Mouse (Mus musculus) liver, embryonic 12.5 days (tissue): Measurements from ENCODE around the gene Cstb. TPM values are rescaled to one million over a fixed set of nuclear protein-coding genes. Genes with fewer than 3 reads are reported as not detected.
"Not testable (repeated sequence)": the region's sequence is repeated elsewhere in the genome, so short reads cannot be mapped to it uniquely, and the experiment has no call there.

Experiments used
- ATAC-seq: fragments of 200-750 bp; cut with Nextera tagmentation; 2 replicates; pipeline ENCODE4 v1.8.0; 2017; ENCODE audit warnings: moderate number of reproducible peaks, mild to moderate bottlenecking, moderate library complexity
- H3K27ac ChIP-seq: fragments of 300-500 bp; sonication (generic); 2 replicates; pipeline ENCODE4 v1.5.1; 2016; ENCODE audit warnings: mild to moderate bottlenecking
- H3K27me3 ChIP-seq: fragments of 300-500 bp; sonication (generic); replicated peaks from 2 replicates; pipeline ENCODE4 v1.6.1; 2016; ENCODE audit warnings: mild to moderate bottlenecking, moderate library complexity
- H3K36me3 ChIP-seq: fragments of 300-500 bp; sonication (generic); 2 replicates; pipeline ENCODE4 v1.6.1; 2016; ENCODE audit warnings: mild to moderate bottlenecking, moderate library complexity
- H3K4me1 ChIP-seq: fragments of 300-500 bp; sonication (generic); 2 replicates; pipeline ENCODE4 v1.6.1; 2016
- H3K4me2 ChIP-seq: fragments of 300-500 bp; sonication (generic); 2 replicates; pipeline ENCODE4 v1.6.1; 2016; ENCODE audit warnings: mild to moderate bottlenecking, moderate library complexity
- H3K4me3 ChIP-seq: fragments of 300-500 bp; sonication (generic); 2 replicates; pipeline ENCODE4 v1.5.1; 2016; ENCODE audit warnings: mild to moderate bottlenecking, moderate library complexity
- H3K9ac ChIP-seq: fragments of 300-500 bp; sonication (generic); 2 replicates; pipeline ENCODE4 v1.6.1; 2016; ENCODE audit warnings: mild to moderate bottlenecking, moderate library complexity
- H3K9me3 ChIP-seq: fragments of 300-500 bp; sonication (generic); replicated peaks from 2 replicates; pipeline ENCODE4 v1.6.1; 2016; ENCODE audit warnings: mild to moderate bottlenecking, moderate library complexity
- WGBS: fragments of 180-500 bp; shearing (Covaris S2); methylation state at CpG from one replicate; pipeline ENCODE4 v1.1.7; 2016; ENCODE audit not compliant: insufficient replicate concordance; 5-methylcytosine and 5-hydroxymethylcytosine counted together
- polyA plus RNA-seq: library from polyadenylated mRNA; unstranded; fragments of >200 nt; fragmentation: Nextera tagmentation; extraction: Ambion mirVana; gene quantifications from 2 replicates; pipeline ENCODE4 v1.2.1, GENCODE M21; 2016

Gene Cstb
- polyA plus RNA-seq, 1 experiment from 2014 or later, result 104 TPM

DNA sequence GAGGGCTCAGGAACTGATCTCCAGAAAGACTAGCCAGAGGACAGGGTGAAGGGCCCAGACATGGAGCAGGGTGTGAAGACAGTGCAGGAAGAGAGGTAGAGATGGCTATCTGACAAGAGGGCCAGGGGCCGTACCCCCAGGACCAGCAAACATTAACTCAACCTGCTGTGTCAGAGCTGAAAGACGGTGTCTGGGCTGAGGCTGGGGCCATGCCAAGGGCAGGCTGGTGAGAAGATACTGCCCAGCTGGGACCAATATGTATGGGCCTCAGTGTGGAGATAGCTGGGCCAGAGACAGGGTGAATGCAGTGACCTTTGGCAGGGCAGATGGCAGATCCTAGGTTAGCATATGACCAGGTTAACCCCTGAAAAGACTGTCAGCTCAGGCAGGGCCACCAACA, 24.3 kb upstream of the Cstb start:
- Histone ChIP-seq H3K27me3 (0 out of 2 replicates have a peak, but pooled peaks cover 6% of the 10 kb centered on the region), H3K27ac (no peak overlapping the region), H3K36me3 (peaks cover 69% of the 10 kb centered on the region), H3K4me3 (no peak overlapping the region), H3K4me1 (peaks cover 41% of the 10 kb centered on the region), H3K4me2 (no peak overlapping the region), H3K9ac (no peak overlapping the region), H3K9me3 (no peaks in the 10 kb centered on the region)
- no peak for ATAC-seq
- WGBS, result 62% methylated on average over 2 of the region's 2 CpGs

DNA sequence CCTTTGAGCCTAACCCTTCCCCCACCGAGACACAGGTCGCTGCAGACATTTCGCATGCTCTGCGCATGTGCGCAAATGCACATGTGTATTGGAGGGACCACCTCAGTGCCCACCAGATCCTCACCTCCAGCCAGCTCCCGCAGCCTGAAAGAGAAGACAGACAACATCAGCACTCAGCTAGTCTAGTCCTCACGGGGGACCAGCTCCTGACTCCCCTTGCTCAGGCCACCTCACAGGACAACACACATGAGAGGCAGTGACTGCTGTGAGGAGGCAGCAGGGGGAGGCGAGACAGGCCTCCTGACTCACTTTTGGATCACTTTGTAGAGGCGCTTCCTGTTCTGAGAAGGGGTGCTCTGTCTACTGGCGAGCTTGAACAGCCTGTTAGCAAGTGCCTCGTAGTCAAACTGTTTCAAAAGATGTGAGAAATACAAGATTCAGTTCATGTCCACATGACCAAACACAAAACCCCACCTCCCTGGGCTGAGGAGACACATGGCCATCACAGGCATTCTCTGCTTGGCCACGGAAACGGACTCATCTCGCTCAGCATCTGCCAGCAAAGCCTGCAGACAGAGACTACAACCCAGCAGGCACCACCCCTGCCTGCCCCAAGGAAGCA, 23.1 kb upstream of the Cstb start:
- no peaks in the 10 kb centered on the region for H3K9me3 ChIP-seq
- no peak overlapping the region for H3K4me2 ChIP-seq
- H3K27ac ChIP-seq, result no peak overlapping the region
- H3K9ac ChIP-seq, result no peak overlapping the region
- peaks cover 81% of the 10 kb centered on the region for H3K36me3 ChIP-seq
- H3K4me3 ChIP-seq, result no peak overlapping the region
- 87% methylated on average over 14 of the region's 14 CpGs for WGBS
- H3K27me3 ChIP-seq, result no peaks in the 10 kb centered on the region
- peaks cover 48% of the 10 kb centered on the region for H3K4me1 ChIP-seq
- ATAC-seq, result no peak

DNA sequence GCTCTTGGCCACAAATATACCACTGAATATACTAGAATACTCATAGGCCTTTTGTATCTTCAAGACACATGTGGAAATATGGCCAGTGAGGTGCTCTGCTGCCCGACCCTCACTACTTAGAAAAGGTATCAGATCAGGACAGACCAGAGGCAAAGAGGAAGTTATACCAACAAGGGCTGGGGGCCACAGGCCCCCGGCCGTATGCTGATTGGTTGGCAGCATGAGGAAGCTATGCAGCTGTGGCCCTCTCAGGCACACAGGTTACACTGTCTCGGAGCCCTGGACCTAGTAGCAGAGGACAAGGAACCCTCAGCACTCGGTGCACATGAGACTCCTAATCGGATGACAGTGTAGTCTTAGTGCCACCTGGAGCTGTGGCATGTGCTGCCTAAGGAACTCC, 19.3 kb upstream of the Cstb start:
- 0 out of 2 replicates have a peak, but pooled peaks have one; percentile 13 for ATAC-seq
- Histone ChIP-seq H3K9ac (no peak overlapping the region), H3K27ac (no peak overlapping the region), H3K9me3 (no peaks in the 10 kb centered on the region), H3K4me1 (peaks cover 40% of the 10 kb centered on the region), H3K27me3 (no peaks in the 10 kb centered on the region), H3K4me3 (no peak overlapping the region), H3K4me2 (no peak overlapping the region), H3K36me3 (peaks cover 98% of the 10 kb centered on the region)
- 46% methylated on average over 6 of the region's 6 CpGs for WGBS

DNA sequence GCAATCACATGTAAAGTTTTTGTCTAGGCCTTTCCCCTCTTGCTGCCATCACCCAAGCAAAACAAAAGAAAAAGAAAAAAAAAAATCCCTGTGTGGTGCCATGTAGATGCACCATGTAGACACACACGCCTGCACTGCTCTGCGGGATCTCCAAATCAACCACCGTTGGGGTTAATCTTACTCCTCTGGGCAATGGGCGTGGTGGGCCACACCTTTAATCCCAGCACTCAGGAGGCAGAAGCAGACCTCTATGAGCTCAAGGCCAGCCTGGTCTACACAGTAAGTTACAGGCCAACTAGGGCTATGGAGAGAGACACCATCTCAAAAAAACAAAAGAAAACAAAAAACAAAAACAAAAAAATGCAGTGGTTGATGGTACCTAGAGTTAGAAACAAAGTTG, 18.3 kb upstream of the Cstb start:
- Histone ChIP-seq H3K9me3 (no peaks in the 10 kb centered on the region), H3K4me3 (no peak overlapping the region), H3K4me1 (peaks cover 45% of the 10 kb centered on the region), H3K27ac (no peak overlapping the region), H3K36me3 (peaks cover 91% of the 10 kb centered on the region), H3K9ac (no peak overlapping the region), H3K27me3 (no peaks in the 10 kb centered on the region), H3K4me2 (no peak overlapping the region)
- 34% methylated on average over 4 of the region's 4 CpGs for WGBS
- peak; percentile 53; the same call in 1 of the 2 replicates for ATAC-seq

DNA sequence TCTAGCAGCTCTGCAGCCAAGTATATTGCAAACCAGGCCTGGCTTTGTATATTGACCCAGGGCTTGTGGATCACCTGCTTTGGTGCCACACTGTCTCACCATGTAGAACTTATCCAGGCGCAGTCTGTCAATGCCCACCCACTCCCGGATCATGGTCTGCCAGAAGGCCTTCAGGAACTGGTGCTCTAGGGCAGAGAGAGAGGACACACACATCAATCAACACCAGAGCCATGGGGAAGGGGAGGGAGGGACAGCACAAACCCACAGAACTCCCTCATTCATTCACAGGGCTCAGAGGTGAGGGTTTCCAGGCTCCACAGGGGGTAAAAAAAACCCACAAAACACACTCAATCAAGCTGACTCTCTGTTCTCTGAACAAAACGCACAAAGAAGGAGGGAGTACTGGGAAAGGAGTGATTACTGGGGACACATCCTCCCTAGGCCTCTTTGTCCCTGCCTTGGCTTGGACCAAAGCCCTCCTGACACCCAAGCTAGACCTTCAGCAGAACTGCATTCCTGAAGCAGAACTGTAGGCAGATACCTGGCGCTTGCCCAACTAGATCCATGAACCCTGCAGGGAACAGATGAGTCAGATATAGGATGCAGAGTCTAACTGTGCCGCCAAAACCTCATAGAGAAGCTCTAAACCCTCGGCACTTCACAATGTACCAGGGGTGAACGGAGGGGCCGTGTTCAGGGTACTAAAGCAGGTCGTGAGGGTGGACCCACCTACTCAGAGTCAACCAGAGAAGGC, 16.3 kb upstream of the Cstb start:
- H3K4me3 ChIP-seq, result no peak overlapping the region
- no peaks in the 10 kb centered on the region for H3K27me3 ChIP-seq
- WGBS, result 92% methylated on average over 9 of the region's 9 CpGs
- peaks cover 70% of the 10 kb centered on the region for H3K36me3 ChIP-seq
- H3K9ac ChIP-seq, result no peak overlapping the region
- no peaks in the 10 kb centered on the region for H3K9me3 ChIP-seq
- ATAC-seq, result no peak
- H3K4me2 ChIP-seq, result no peak overlapping the region
- H3K4me1 ChIP-seq, result peaks cover 45% of the 10 kb centered on the region
- no peak overlapping the region for H3K27ac ChIP-seq

DNA sequence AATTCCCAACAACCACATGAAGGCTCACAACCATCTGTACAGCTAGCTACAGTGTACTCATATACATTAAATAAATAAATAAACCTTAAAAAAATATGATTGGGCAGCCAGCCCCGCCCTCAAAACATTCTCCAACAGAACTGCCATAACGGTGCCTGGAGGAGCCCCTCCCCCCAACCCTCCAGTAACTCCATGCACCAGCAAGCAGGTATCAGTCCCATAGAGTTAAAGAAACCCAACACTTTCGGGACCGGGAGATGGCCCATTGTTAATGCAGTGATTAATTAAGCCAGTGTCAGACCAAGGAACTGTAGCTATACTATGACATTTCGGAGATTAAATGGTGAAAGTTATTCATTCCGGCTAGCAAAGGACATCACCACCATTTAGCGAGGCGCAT, 13.6 kb upstream of the Cstb start:
- no peaks in the 10 kb centered on the region for H3K9me3 ChIP-seq
- peak overlapping the region; percentile 79 for H3K9ac ChIP-seq
- no peak for ATAC-seq
- H3K4me1 ChIP-seq, result peaks cover 35% of the 10 kb centered on the region
- H3K36me3 ChIP-seq, result peaks cover 45% of the 10 kb centered on the region
- H3K4me2 ChIP-seq, result peak overlapping the region; percentile 77
- H3K27ac ChIP-seq, result no peak overlapping the region
- 10% methylated on average over 8 of the region's 8 CpGs for WGBS
- H3K4me3 ChIP-seq, result peak overlapping the region; percentile 89
- no peaks in the 10 kb centered on the region for H3K27me3 ChIP-seq

DNA sequence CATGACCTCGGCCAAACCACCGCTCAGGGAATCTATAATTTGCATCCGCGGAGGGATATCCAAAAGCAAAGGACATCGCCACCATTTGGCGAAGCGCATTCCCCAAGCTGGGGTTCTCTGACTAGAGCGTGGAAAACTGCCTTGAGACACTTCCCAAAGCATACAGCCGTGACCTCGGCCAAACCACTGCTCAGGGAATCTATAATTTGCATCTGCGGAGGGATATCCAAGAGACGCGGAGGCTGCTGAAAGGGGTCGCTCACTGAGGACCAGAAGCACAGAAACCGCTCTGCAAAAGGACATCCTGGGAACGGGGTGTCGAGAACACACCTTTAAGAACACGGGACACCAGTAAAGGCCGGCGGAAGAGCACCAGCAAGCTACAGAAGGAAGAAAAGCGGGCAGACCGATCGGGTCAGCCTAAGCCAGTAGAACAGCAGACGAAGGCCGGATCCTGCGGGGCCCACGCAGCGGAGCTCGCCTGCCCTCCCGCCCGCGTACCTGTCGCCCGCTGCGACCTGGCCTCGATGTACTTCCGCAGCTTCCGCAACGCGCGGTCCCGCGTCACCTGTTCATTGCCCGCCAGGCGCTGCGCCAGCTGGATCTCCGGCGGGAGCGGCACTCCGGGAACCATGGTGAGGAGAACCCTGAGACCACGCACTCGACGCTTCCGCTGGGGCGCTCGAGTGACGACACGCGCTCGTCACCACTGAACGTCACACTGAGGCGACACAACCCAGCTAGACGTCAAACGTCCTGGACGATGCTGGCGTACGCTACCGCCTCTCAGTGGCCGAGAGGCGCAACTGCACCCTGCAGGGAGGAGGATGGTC, 12.9 kb upstream of the Cstb start, which contains the start of gene Rrp1:
Gene Rrp1, minus strand, starts transcription at position 725 of the 833 bp plus-strand sequence.
- Histone ChIP-seq H3K27ac (peak within 1 kb of the TSS; percentile 74), H3K9me3 (no peaks in the 10 kb centered on the region), H3K4me2 (peak within 1 kb of the TSS; percentile 77), H3K36me3 (peaks cover 39% of the 10 kb centered on the region), H3K4me1 (peaks cover 28% of the 10 kb centered on the region), H3K9ac (peak within 1 kb of the TSS; percentile 79), H3K4me3 (peak within 1 kb of the TSS; percentile 89), H3K27me3 (no peaks in the 10 kb centered on the region)
- under 1% methylated on average over 70 of the region's 70 CpGs for WGBS
- ATAC-seq, result peak; percentile 89

DNA sequence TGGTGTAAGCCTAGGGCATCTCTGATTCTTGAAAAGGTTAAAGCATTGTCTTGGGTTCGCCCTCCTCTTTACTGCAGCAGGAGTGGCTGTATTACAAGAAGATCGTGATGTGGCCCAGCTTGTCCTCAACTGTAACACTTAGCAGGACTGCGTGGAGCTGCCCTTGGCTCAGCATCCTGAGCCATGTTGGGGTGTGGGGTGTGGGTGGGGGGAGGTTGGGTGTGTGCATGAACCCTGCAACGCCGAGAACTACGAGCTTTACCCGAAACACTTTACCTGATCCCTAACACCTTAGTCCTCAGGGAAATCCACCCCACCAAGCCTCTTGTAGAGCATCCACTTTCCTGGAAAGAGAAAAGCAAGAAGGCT, 12.3 kb upstream of the Cstb start:
- H3K36me3 ChIP-seq, result peaks cover 33% of the 10 kb centered on the region
- H3K9ac ChIP-seq, result peak overlapping the region; percentile 79; the same call in 1 of the 2 replicates
- no peaks in the 10 kb centered on the region for H3K27me3 ChIP-seq
- no peak overlapping the region for H3K27ac ChIP-seq
- H3K4me2 ChIP-seq, result peak overlapping the region; percentile 77
- H3K9me3 ChIP-seq, result no peaks in the 10 kb centered on the region
- WGBS, result 48% methylated on average over 7 of the region's 7 CpGs
- H3K4me1 ChIP-seq, result peaks cover 26% of the 10 kb centered on the region
- peak overlapping the region; percentile 89 for H3K4me3 ChIP-seq
- ATAC-seq, result no peak

DNA sequence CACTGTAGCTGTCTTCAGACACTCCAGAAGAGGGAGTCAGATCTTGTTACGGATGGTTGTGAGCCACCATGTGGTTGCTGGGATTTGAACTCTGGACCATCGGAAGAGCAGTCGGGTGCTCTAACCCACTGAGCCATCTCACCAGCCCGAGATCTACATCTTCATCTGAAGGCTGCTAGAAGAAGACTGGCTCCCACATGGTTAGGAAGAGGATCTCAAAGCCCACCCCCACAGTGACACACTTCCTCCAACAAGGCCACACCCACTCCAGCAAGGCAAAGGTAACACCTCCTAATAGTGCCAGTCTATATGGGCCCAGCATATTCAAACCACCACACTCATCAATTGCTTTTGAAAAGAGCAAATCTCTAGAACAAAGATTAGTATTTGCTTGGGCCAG, 10.5 kb upstream of the Cstb start:
- WGBS, result 78% methylated on average over 3 of the region's 4 CpGs
- not testable (repeated sequence) for H3K27ac ChIP-seq, H3K4me3 ChIP-seq, H3K9me3 ChIP-seq, H3K9ac ChIP-seq, ATAC-seq, H3K27me3 ChIP-seq, H3K4me2 ChIP-seq
- Histone ChIP-seq H3K36me3 (peaks cover 15% of the 10 kb centered on the region), H3K4me1 (peaks cover 15% of the 10 kb centered on the region)

DNA sequence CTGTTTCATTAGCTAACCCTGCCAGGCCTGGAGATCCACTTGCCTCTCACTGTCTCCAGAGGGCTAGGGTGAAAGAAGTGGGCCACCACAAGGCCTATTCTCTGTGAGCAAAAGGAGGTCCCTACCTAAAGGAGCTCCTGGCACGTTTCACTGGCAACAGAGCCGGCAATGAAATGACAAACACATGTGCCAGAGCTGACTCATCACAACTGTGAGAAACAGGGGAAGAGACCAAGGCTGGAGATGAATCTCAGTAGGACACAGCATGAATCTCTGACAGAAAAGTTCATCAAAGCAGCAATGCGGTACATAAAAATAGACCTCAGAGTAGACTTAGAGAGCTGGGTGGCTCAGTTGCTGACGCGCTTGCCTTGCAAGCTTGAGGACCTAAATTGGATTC, 7.6 kb upstream of the Cstb start:
- no peak for ATAC-seq
- WGBS, result 56% methylated on average over 5 of the region's 5 CpGs
- Histone ChIP-seq H3K4me1 (0 out of 2 replicates have a peak, but pooled peaks cover 3% of the 10 kb centered on the region), H3K27me3 (no peaks in the 10 kb centered on the region), H3K4me2 (no peak overlapping the region), H3K9ac (no peak overlapping the region), H3K36me3 (no peaks in the 10 kb centered on the region), H3K9me3 (no peaks in the 10 kb centered on the region), H3K27ac (no peak overlapping the region), H3K4me3 (no peak overlapping the region)

DNA sequence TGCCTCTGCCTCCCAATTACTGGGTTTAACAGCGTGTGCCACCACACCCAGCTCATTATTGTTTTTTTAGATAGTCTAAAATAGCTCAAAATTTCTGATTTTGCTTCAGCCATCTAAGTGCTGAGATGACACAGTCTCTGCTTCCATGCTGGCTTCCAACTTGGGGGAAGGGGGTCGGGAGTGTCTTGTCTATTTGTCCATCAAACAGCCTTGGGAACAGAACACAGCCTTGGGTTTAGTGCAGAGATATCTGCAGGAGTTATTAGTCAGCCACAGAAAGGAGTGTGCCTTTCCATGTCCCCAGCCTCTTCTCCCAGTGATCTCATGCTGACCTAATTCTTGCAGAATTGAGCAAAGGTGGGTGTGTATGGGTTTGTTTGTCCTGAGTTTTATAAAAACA, 6.7 kb upstream of the Cstb start:
- no peak for ATAC-seq
- whole genome bisulfite sequencing, result 59% methylated on average over 2 of the region's 2 CpGs

DNA sequence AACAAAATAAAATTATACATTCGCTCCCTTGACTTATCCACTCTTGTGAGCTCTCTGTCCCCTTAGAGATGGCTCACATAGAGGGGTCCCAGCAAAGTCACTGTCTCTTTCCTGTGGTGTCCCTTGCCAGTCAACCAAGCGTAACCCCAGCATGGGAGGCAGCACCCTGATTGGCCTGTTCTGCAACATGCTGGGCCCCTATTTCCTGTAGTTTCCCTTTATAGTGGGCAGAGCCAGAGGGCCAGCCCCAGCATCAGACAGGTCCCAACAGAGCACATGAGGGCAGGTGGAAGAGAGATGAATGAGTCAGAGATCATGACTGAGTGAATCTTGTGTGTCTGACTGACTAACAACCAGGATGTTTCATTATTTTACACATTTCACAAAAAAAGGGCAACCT, 4.5 kb upstream of the Cstb start:
- Histone ChIP-seq H3K9ac (no peak overlapping the region), H3K4me1 (peaks cover 13% of the 10 kb centered on the region), H3K36me3 (no peaks in the 10 kb centered on the region), H3K4me3 (no peak overlapping the region), H3K4me2 (no peak overlapping the region), H3K9me3 (no peaks in the 10 kb centered on the region), H3K27ac (no peak overlapping the region), H3K27me3 (no peaks in the 10 kb centered on the region)
- ATAC-seq, result no peak
- WGBS, result 56% methylated on average over 2 of the region's 2 CpGs

More for the DNA sequence above, 6.7 kb upstream of the Cstb start:
- Histone ChIP-seq H3K4me2 (no peak overlapping the region), H3K36me3 (no peaks in the 10 kb centered on the region), H3K4me3 (no peak overlapping the region), H3K9ac (no peak overlapping the region), H3K27ac (no peak overlapping the region), H3K9me3 (no peaks in the 10 kb centered on the region), H3K4me1 (0 out of 2 replicates have a peak, but pooled peaks cover 3% of the 10 kb centered on the region), H3K27me3 (no peaks in the 10 kb centered on the region)
